Mouse (Mus musculus): ENCODE data around the gene Ccn2. TPM values are rescaled to one million over a fixed set of nuclear protein-coding genes. Genes with fewer than 3 reads are reported as not detected.

The Ccn2 gene
- polyA plus RNA-seq, 1 experiment from 2014 or later, result 17.1 TPM

DNA sequence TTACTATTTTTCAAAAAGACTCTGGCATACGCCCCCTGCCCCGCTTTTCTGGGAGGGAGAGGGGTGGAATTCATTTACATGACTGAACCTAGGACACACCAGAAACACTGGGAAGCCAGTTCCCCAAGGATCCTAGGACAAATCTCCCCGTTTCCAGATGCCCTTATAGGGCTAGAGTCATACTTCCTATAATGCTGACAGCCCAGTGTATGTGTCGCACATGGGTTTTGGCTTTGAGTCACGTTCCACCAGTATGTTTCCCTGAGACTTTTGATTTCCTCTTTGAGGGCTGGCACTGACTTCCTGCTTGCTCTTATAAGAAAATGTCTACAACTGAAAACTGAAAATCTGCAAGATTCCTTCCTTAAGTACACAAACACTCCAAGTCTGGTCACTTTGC, 3.5 kb upstream of the Ccn2 start:
- Histone ChIP-seq H3K27ac (no peak overlapping the region; the same call in 1 of the 2 replicates), H3K4me2 (replicated peaks) (no peak overlapping the region), H3K4me1 (peaks cover 45% of the 10 kb centered on the region), H3K36me3 (no peaks in the 10 kb centered on the region), H3K4me3 (no peak overlapping the region), H3K9ac (no peak overlapping the region), H3K27me3 (no peaks in the 10 kb centered on the region), H3K9me3 (no peaks in the 10 kb centered on the region)
- 54% methylated on average over 5 of the region's 5 CpGs for WGBS
- ATAC-seq (ENCODE audit: low FRiP score, low read depth), result no peak

DNA sequence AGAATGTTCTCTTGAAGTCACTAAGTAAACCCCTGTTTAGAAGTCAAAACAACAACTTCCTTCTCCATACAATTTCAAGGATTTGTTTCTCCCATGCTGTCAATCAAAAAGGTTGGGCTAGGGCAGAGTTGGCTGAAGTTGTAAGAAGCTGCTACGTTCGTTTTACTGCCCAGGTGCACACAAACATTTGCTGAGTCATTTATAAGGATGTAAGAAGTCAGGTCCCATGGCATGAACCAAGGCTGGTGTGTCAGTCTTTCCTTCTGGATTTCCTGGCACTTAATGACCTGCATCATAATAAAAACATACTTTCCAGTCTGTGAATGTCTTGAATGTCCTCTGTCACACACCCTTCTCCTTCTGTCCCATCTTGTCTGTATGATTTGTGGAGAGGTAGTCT, 2.9 kb upstream of the Ccn2 start:
- Histone ChIP-seq H3K4me3 (no peak overlapping the region), H3K36me3 (no peaks in the 10 kb centered on the region), H3K27me3 (no peaks in the 10 kb centered on the region), H3K4me1 (peaks cover 50% of the 10 kb centered on the region), H3K9me3 (no peaks in the 10 kb centered on the region), H3K27ac (peak overlapping the region; percentile 10; the same call in 1 of the 2 replicates), H3K9ac (no peak overlapping the region), H3K4me2 (replicated peaks) (no peak overlapping the region)
- whole genome bisulfite sequencing, result 43% methylated on average over 2 of the region's 2 CpGs
- no peak for ATAC-seq (ENCODE audit: low FRiP score, low read depth)

- no peaks in the 10 kb centered on the region for H3K9me3 ChIP-seq
- H3K4me2 ChIP-seq (replicated peaks), result peak overlapping the region; percentile 74; the same call in 1 of the 2 replicates
- H3K27me3 ChIP-seq, result no peaks in the 10 kb centered on the region
- no peaks in the 10 kb centered on the region for H3K36me3 ChIP-seq
- 56% methylated on average over 7 of the region's 7 CpGs for WGBS
- peaks cover 56% of the 10 kb centered on the region for H3K4me1 ChIP-seq
- H3K9ac ChIP-seq, result no peak overlapping the region
- no peak overlapping the region for H3K27ac ChIP-seq
- no peak overlapping the region for H3K4me3 ChIP-seq
- no peak for ATAC-seq (ENCODE audit: low FRiP score, low read depth)
These were observed 2.3 kb upstream of the Ccn2 start for GRCm38 (mm10) chr10:24592969-24593368.

DNA sequence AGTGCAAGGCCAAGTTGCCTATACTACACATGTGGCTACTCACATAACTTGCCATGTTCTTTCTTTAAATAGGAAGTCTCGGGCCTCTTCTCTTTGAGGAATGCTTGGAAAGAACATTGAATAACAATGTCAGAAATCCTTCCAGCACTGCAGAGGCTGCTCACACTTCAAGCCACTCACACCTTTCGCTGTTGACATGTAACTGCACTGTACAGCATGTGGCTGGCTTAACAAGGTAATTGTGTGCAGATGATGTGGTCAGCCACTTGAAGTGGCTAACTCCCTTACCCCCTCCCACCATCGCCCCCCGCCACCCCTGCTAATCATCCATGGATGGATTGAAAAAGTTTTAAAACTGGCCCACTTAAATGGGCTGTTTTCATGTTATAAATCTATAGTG, 1.7 kb upstream of the Ccn2 start:
- no peaks in the 10 kb centered on the region for H3K36me3 ChIP-seq
- 33% methylated on average over 4 of the region's 4 CpGs for WGBS
- no peaks in the 10 kb centered on the region for H3K9me3 ChIP-seq
- H3K4me3 ChIP-seq, result no peak overlapping the region
- no peaks in the 10 kb centered on the region for H3K27me3 ChIP-seq
- no peak overlapping the region for H3K9ac ChIP-seq
- peak overlapping the region; percentile 74 for H3K4me2 ChIP-seq (replicated peaks)
- H3K27ac ChIP-seq, result no peak overlapping the region; the same call in 1 of the 2 replicates
- peaks cover 56% of the 10 kb centered on the region for H3K4me1 ChIP-seq
- ATAC-seq (ENCODE audit: low FRiP score, low read depth), result no peak

GRCm38 (mm10) chr10:24596003-24596868, 994 bp downstream of the Ccn2 start:
- ATAC-seq (ENCODE audit: low FRiP score, low read depth), result 0 out of 2 replicates have a peak, but pooled peaks have one; percentile 10
- Histone ChIP-seq H3K4me1 (peaks cover 55% of the 10 kb centered on the region), H3K4me2 (replicated peaks) (peak overlapping the region; percentile 74)

GRCm38 (mm10) chr10:24596869-24597339, 1.7 kb downstream of the Ccn2 start:
- Histone ChIP-seq H3K9me3 (no peaks in the 10 kb centered on the region), H3K36me3 (no peaks in the 10 kb centered on the region), H3K4me1 (peaks cover 48% of the 10 kb centered on the region), H3K4me2 (replicated peaks) (peak overlapping the region; percentile 74), H3K27ac (peak overlapping the region; percentile 92), H3K9ac (peak overlapping the region; percentile 84), H3K27me3 (no peaks in the 10 kb centered on the region), H3K4me3 (peak overlapping the region; percentile 73)
- 52% methylated on average over 7 of the region's 7 CpGs for WGBS
- ATAC-seq (ENCODE audit: low FRiP score, low read depth), result 0 out of 2 replicates have a peak, but pooled peaks have one; percentile 8

More at GRCm38 (mm10) chr10:24596003-24596868, 994 bp downstream of the Ccn2 start:
- Histone ChIP-seq H3K9me3 (no peaks in the 10 kb centered on the region), H3K27ac (peak overlapping the region; percentile 92), H3K9ac (peak overlapping the region; percentile 84), H3K4me3 (peak overlapping the region; percentile 73), H3K27me3 (no peaks in the 10 kb centered on the region), H3K36me3 (no peaks in the 10 kb centered on the region)
- WGBS, result 21% methylated on average over 31 of the region's 31 CpGs

DNA sequence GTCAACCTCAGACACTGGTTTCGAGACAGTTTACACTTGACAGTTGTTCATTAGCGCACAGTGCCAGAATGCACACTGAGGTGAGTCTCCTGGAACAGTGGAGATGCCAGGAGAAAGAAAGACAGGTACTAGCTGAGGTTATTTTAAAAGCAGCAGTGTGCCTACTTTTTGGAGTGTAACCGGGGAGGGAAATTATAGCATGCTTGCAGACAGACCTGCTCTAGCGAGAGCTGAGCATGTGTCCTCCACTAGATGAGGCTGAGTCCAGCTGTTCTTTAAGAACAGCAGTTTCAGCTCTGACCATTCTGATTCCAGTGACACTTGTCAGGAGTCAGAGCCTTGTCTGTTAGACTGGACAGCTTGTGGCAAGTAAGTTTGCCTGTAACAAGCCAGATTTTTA, 2.5 kb downstream of the Ccn2 start:
- H3K27me3 ChIP-seq, result no peaks in the 10 kb centered on the region
- H3K4me3 ChIP-seq, result peak overlapping the region; percentile 73
- peak overlapping the region; percentile 74 for H3K4me2 ChIP-seq (replicated peaks)
- no peak overlapping the region for H3K27ac ChIP-seq
- peaks cover 42% of the 10 kb centered on the region for H3K4me1 ChIP-seq
- no peak for ATAC-seq (ENCODE audit: low FRiP score, low read depth)
- WGBS, result 78% methylated on average over 4 of the region's 4 CpGs
- H3K36me3 ChIP-seq, result no peaks in the 10 kb centered on the region
- H3K9ac ChIP-seq, result no peak overlapping the region
- H3K9me3 ChIP-seq, result no peaks in the 10 kb centered on the region

DNA sequence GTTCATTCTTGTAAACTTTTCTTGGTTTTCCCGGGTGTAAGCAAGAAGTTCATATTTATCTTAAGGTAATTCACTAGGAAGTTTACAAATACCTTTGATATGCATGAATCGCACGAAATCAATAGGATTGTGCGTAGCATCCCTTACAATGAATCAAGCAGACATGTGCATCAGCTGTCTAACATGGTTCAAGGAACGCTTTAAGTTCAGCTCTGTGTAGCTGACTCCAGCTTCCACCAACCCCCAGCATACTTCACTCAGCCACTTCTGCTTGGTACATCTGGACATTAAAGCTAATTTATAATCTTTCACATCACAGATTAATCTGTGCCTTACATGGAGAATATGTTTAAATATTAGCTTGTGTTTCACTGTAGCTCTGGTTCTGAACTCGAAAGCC, 3.5 kb downstream of the Ccn2 start:
- H3K9ac ChIP-seq, result no peak overlapping the region
- H3K4me3 ChIP-seq, result no peak overlapping the region
- H3K4me1 ChIP-seq, result peaks cover 33% of the 10 kb centered on the region
- 89% methylated on average over 6 of the region's 6 CpGs for WGBS
- no peaks in the 10 kb centered on the region for H3K27me3 ChIP-seq
- H3K9me3 ChIP-seq, result no peaks in the 10 kb centered on the region
- H3K4me2 ChIP-seq (replicated peaks), result no peak overlapping the region; the same call in 1 of the 2 replicates
- ATAC-seq (ENCODE audit: low FRiP score, low read depth), result no peak
- no peak overlapping the region for H3K27ac ChIP-seq
- no peaks in the 10 kb centered on the region for H3K36me3 ChIP-seq

- 75% methylated on average over 5 of the region's 5 CpGs for WGBS
- H3K4me1 ChIP-seq, result peaks cover 22% of the 10 kb centered on the region
- no peak overlapping the region for H3K4me3 ChIP-seq
- no peak overlapping the region for H3K27ac ChIP-seq
- H3K9me3 ChIP-seq, result no peaks in the 10 kb centered on the region
- H3K27me3 ChIP-seq, result no peaks in the 10 kb centered on the region
- ATAC-seq (ENCODE audit: low FRiP score, low read depth), result no peak
- H3K9ac ChIP-seq, result no peak overlapping the region
- no peaks in the 10 kb centered on the region for H3K36me3 ChIP-seq
- H3K4me2 ChIP-seq (replicated peaks), result no peak overlapping the region
These were observed 4.6 kb downstream of the Ccn2 start for GRCm38 (mm10) chr10:24599802-24600201.

- no peaks in the 10 kb centered on the region for H3K4me1 ChIP-seq
- no peaks in the 10 kb centered on the region for H3K27me3 ChIP-seq
- no peaks in the 10 kb centered on the region for H3K36me3 ChIP-seq
- ATAC-seq (ENCODE audit: low FRiP score, low read depth), result no peak
- H3K9ac ChIP-seq, result no peak overlapping the region
- no peak overlapping the region for H3K4me2 ChIP-seq (replicated peaks)
- H3K4me3 ChIP-seq, result no peak overlapping the region
- H3K9me3 ChIP-seq, result no peaks in the 10 kb centered on the region
- H3K27ac ChIP-seq, result no peak overlapping the region
- WGBS, result 80% methylated on average over 2 of the region's 2 CpGs
These were observed 7.8 kb downstream of the Ccn2 start for GRCm38 (mm10) chr10:24603035-24603434.

GRCm38 (mm10) chr10:24603727-24604126, 8.5 kb downstream of the Ccn2 start:
- Histone ChIP-seq H3K27ac (no peak overlapping the region), H3K4me3 (no peak overlapping the region), H3K9ac (no peak overlapping the region), H3K36me3 (no peaks in the 10 kb centered on the region), H3K27me3 (no peaks in the 10 kb centered on the region), H3K4me2 (replicated peaks) (no peak overlapping the region), H3K4me1 (no peaks in the 10 kb centered on the region), H3K9me3 (no peaks in the 10 kb centered on the region)
- ATAC-seq (ENCODE audit: low FRiP score, low read depth), result no peak

DNA sequence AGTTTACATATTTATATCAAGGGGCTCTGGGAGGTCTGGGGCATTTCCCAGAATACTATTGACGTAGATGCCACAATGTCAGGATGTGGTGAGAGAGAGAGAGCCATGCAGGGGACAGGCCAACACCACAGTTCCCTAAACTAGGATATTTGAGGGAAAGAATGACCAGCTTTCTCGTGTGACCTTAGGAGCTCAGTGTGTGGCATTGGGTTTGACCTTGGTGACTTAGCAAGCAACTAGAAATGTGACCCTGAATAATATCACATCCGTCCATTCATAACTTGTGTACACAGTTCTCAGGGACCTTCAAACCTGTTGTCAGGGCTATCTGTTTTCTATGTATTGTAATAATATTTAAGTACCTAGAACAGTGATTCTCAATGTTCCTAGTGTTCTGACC, 13.9 kb downstream of the Ccn2 start:
- WGBS, result 90% methylated on average over 3 of the region's 3 CpGs
- Histone ChIP-seq H3K9ac (no peak overlapping the region), H3K4me2 (replicated peaks) (no peak overlapping the region), H3K9me3 (no peaks in the 10 kb centered on the region), H3K27me3 (no peaks in the 10 kb centered on the region), H3K4me1 (no peaks in the 10 kb centered on the region), H3K4me3 (no peak overlapping the region), H3K27ac (no peak overlapping the region), H3K36me3 (no peaks in the 10 kb centered on the region)
- no peak for ATAC-seq (ENCODE audit: low FRiP score, low read depth)

Data from limb, embryonic 13.5 days (tissue).